Mouse (Mus musculus): Measurements from ENCODE around the gene Serpini2. TPM values are rescaled to one million over a fixed set of nuclear protein-coding genes. Genes with fewer than 3 reads are reported as not detected.

Gene Serpini2
- polyA plus RNA-seq, 1 experiment from 2014 or later: not detected

Other genes with a start within 250 kb of the Serpini2 start
- not detected in 2 replicates for gene Zbbx, start 105.0 kb downstream of the Serpini2 start, polyA plus RNA-seq (2014; fragmentation: Nextera tagmentation; extraction: Ambion mirVana)
- gene Wdr49, start 212.1 kb upstream of the Serpini2 start, polyA plus RNA-seq (2014; fragmentation: Nextera tagmentation; extraction: Ambion mirVana): not detected in 2 replicates